Mouse (Mus musculus) lung, embryonic 14.5 days (tissue): ENCODE measurements around the gene Hilpda. TPM values are rescaled to one million over a fixed set of nuclear protein-coding genes. Genes with fewer than 3 reads are reported as not detected.
A peak's percentile ranks its signal among the peaks of the same experiment; 100 is the strongest.

Experiments
- ATAC-seq: fragments of 200-750 bp; cut with Nextera tagmentation; 2 replicates; pipeline ENCODE4 v1.8.0; 2017; ENCODE audit warnings: mild to moderate bottlenecking, moderate TSS enrichment, moderate library complexity; ENCODE audit not compliant: insufficient read depth
- DNase-seq: peaks from one replicate; pipeline ENCODE4 v3.0.0-alpha.2; 2015
- H3K27ac ChIP-seq: fragments of 300-500 bp; sonication (generic); 2 replicates; pipeline ENCODE4 v1.5.1; 2014; ENCODE audit warnings: low read depth, mild to moderate bottlenecking, moderate library complexity
- H3K27me3 ChIP-seq: fragments of 300-500 bp; sonication (generic); 2 replicates; pipeline ENCODE4 v1.6.1; 2014; ENCODE audit warnings: low read length, control low read depth; ENCODE audit not compliant: insufficient read depth
- H3K36me3 ChIP-seq: fragments of 300-500 bp; sonication (generic); 2 replicates; pipeline ENCODE4 v1.6.1; 2014; ENCODE audit warnings: control low read depth; ENCODE audit not compliant: insufficient read depth
- H3K4me1 ChIP-seq: fragments of 300-500 bp; sonication (generic); 2 replicates; pipeline ENCODE4 v1.6.1; 2014; ENCODE audit warnings: antibody characterized with exemption, control low read depth; ENCODE audit not compliant: insufficient read depth
- H3K4me2 ChIP-seq: fragments of 300-500 bp; sonication (generic); 2 replicates; pipeline ENCODE4 v1.6.1; 2014; ENCODE audit warnings: mild to moderate bottlenecking
- H3K4me3 ChIP-seq: fragments of 300-500 bp; sonication (generic); 2 replicates; pipeline ENCODE4 v1.5.1; 2014; ENCODE audit warnings: low read depth, low read length
- H3K9ac ChIP-seq: fragments of 300-500 bp; sonication (generic); 2 replicates; pipeline ENCODE4 v1.6.1; 2014
- H3K9me3 ChIP-seq: fragments of 300-500 bp; sonication (generic); 2 replicates; pipeline ENCODE4 v1.6.1; 2016; ENCODE audit warnings: low read depth, low read length, control low read depth
- CTCF ChIP-seq: IDR thresholded peaks from 2 replicates; pipeline ENCODE4 v1.5.1; 2016; ENCODE audit warnings: antibody characterized with exemption, low read depth
- WGBS: fragments of 180-500 bp; shearing (Covaris S2); extraction: QIAGEN DNeasy Blood & Tissue Kit; methylation state at CpG from one replicate; pipeline ENCODE4 v1.1.7; 2014; 5-methylcytosine and 5-hydroxymethylcytosine counted together
- polyA plus RNA-seq: library from polyadenylated mRNA; unstranded; fragments of >200 nt; fragmentation: Nextera tagmentation; extraction: Ambion mirVana; gene quantifications from 2 replicates; pipeline ENCODE4 v1.2.1, GENCODE M21; 2014

Gene Hilpda
- polyA plus RNA-seq, 1 experiment from 2014 or later = 40.4 TPM

DNA sequence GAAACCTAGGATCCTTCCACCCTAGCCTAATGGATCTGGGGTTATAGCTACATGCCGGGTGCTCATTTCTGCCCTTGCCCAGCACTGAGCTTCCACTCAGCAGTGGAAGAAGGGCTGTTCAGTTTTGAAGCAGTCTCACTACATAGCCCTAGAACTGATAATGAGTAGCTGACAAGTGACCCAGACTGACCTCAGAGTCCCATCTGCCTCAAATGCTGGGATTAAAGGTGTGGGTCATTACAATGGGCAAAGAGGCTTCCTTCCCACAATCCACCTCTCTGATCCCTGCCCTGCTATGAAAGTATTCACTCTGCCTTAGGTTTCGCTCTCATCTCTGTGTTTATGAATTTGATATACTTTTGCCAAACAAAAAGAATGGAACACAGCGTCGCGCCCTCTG lies 4.5 kb downstream of the Hilpda start:
- H3K4me3 ChIP-seq = no peak overlapping the region
- H3K4me1 ChIP-seq = 0 out of 2 replicates have a peak, but pooled peaks cover 6% of the 10 kb centered on the region
- TF ChIP-seq CTCF = no peak
- ATAC-seq (no peak), DNase-seq (no peak)
- no peak overlapping the region for H3K4me2 ChIP-seq
- 80% methylated on average over 5 of the region's 5 CpGs for WGBS
- H3K36me3 ChIP-seq = peaks cover 15% of the 10 kb centered on the region; the same call in 1 of the 2 replicates
- H3K9ac ChIP-seq = no peak overlapping the region
- no peak overlapping the region for H3K27ac ChIP-seq
- no peaks in the 10 kb centered on the region for H3K27me3 ChIP-seq
- no peaks in the 10 kb centered on the region for H3K9me3 ChIP-seq

DNA sequence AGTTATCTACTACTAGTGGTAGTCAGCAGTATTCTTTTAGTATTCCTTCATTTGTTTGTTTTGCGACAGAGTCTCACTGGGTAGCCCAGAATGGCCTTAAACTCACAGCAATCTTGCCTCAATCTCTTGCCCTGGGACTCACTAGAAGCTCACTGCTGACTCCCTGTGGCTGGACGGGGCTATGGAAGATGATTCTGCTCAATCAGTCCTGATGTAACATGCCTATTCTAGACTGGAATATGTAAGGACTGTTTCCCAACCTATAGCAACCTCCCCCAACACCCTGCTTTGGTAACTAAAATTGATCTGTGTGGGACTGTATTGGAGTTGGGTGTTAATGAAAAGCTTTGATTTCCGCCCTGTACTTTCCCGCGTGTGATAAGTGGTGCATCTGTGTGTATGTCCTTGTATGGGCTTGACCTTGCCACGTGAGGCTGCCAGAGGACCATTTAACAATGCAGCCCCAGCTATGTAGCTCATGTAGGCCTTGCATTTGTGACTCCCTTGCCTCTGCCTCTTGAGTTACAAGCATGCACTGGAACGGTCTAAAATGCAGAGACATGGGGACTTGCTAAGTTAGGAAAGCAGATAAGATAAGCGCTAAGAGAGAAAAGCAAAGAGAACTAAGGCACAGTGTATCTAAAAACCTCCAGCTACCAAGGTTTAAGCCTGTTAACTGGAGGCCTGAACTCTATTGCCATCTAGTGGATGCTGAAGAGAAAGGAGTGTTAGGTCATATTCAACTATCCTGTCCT lies 6.4 kb downstream of the Hilpda start:
- DNase-seq (peak; percentile 90), ATAC-seq (peak; percentile 70)
- Histone ChIP-seq H3K9ac (no peak overlapping the region), H3K36me3 (peaks cover 15% of the 10 kb centered on the region; the same call in 1 of the 2 replicates), H3K27ac (no peak overlapping the region), H3K27me3 (no peaks in the 10 kb centered on the region), H3K9me3 (no peaks in the 10 kb centered on the region), H3K4me2 (no peak overlapping the region), H3K4me1 (0 out of 2 replicates have a peak, but pooled peaks cover 5% of the 10 kb centered on the region), H3K4me3 (no peak overlapping the region)
- peak; percentile 83 for TF ChIP-seq CTCF
- 20% methylated on average over 8 of the region's 8 CpGs for WGBS

DNA sequence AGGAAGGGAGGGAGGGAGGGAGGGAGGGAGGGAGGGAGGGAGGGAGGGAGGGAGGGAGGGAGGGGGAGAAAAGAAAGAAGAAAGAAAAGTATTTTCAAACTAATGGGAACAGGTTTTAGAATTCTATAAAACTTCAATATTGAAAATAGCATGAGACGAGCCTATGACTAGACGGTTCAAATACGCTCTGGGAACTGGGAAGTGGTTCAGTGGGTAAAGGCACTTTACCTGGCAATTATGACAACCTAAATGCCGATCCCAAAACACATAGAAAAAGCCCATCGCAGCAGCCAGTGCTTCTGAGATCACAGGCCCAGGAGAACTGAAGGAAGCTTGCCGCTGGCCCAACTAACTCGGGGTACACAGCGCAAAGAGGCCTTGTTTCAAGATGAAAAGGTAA lies 7.0 kb downstream of the Hilpda start, which contains the start of gene Fam71f2:
TSS of gene Fam71f2 (plus strand) at position 301 of the 400 bp plus-strand sequence.
- TF ChIP-seq CTCF = no peak
- no peak within 1 kb of the TSS for H3K4me3 ChIP-seq
- no peaks in the 10 kb centered on the region for H3K9me3 ChIP-seq
- no peaks in the 10 kb centered on the region for H3K4me1 ChIP-seq
- peaks cover 14% of the 10 kb centered on the region; the same call in 1 of the 2 replicates for H3K36me3 ChIP-seq
- DNase-seq (no peak), ATAC-seq (no peak; the same call in 1 of the 2 replicates)
- 81% methylated on average over 8 of the region's 8 CpGs for WGBS
- H3K27me3 ChIP-seq = no peaks in the 10 kb centered on the region
- H3K4me2 ChIP-seq = no peak within 1 kb of the TSS
- H3K9ac ChIP-seq = no peak within 1 kb of the TSS
- no peak within 1 kb of the TSS for H3K27ac ChIP-seq

DNA sequence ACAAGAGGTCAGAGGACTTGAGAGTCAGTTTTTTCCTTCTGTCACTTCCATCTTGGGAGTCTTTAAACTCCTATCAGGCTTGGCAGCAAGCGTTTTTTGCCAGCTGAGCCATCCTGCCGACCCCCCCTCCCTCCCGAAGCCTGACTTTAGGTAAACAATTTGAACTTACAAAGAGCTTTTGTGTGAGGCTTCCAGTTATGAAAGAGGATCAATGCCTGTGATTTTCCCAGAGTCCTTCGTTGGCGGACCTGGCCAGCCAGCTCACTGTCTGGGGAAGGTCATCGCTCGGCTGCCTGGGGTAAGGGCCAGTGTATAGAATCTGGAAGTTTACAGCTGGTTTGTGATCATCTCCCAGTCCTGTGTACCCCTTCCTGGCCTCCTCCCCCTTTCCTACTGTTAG lies 8.4 kb downstream of the Hilpda start:
- no peak overlapping the region for H3K4me2 ChIP-seq
- no peak for TF ChIP-seq CTCF
- ATAC-seq (no peak), DNase-seq (no peak)
- no peak overlapping the region for H3K27ac ChIP-seq
- H3K9me3 ChIP-seq = no peaks in the 10 kb centered on the region
- H3K9ac ChIP-seq = no peak overlapping the region; the same call in 1 of the 2 replicates
- 0 out of 2 replicates have a peak, but pooled peaks cover 1% of the 10 kb centered on the region for H3K36me3 ChIP-seq
- no peaks in the 10 kb centered on the region for H3K27me3 ChIP-seq
- no peaks in the 10 kb centered on the region for H3K4me1 ChIP-seq
- no peak overlapping the region for H3K4me3 ChIP-seq
- 32% methylated on average over 7 of the region's 7 CpGs for WGBS

DNA sequence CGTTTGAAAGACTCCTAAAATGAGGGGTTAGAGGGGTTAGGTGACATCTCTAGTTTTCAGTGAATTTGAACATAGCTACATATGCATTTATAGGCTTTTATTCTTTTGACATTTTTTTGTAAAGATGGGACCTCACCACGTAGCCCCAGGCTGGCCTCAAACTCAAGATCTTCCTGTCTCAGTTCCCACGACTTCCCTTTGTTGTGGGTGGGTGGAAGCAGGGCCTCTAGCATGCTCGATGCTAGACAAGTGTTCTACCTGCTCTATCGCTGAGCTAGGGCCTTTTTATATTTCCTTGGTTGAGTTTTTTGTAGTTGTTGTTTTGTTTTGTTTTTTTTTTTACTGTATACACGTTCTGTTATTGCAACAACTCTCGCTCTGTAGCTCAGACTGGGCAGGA lies 14.6 kb downstream of the Hilpda start:
- Histone ChIP-seq H3K27ac (no peak overlapping the region), H3K36me3 (no peaks in the 10 kb centered on the region), H3K4me3 (no peak overlapping the region), H3K4me2 (no peak overlapping the region), H3K27me3 (no peaks in the 10 kb centered on the region), H3K9me3 (no peaks in the 10 kb centered on the region), H3K4me1 (no peaks in the 10 kb centered on the region), H3K9ac (no peak overlapping the region)
- ATAC-seq (no peak), DNase-seq (no peak)
- no peak for TF ChIP-seq CTCF
- 67% methylated on average over 7 of the region's 7 CpGs for WGBS

DNA sequence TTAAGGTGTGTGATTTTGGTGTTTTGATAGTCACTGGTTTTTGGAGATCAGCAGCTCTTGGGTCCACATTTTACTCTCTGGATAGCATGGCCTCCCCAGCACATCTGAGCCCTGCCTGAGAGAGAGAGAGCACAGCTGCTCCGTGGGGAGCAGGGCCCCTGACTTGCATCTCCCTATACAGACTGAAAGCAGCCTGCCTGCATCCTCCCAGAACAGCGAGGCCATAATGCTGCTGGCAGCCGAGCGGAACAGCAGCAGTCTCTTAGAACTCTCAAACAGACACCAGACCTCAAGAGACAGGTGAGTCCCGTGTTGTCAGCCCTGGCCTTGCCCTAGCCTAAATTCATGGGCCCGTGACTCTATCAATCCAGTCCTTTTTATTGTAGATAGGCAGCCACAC lies 15.2 kb downstream of the Hilpda start:
- H3K4me3 ChIP-seq = no peak overlapping the region
- H3K4me2 ChIP-seq = no peak overlapping the region
- no peak overlapping the region for H3K27ac ChIP-seq
- no peak for ATAC-seq
- no peak for TF ChIP-seq CTCF
- no peak overlapping the region; the same call in 1 of the 2 replicates for H3K9ac ChIP-seq
- WGBS = 56% methylated on average over 6 of the region's 6 CpGs
- no peaks in the 10 kb centered on the region for H3K4me1 ChIP-seq
- H3K36me3 ChIP-seq = no peaks in the 10 kb centered on the region
- H3K9me3 ChIP-seq = no peaks in the 10 kb centered on the region
- no peaks in the 10 kb centered on the region for H3K27me3 ChIP-seq
- no peak for DNase-seq

DNA sequence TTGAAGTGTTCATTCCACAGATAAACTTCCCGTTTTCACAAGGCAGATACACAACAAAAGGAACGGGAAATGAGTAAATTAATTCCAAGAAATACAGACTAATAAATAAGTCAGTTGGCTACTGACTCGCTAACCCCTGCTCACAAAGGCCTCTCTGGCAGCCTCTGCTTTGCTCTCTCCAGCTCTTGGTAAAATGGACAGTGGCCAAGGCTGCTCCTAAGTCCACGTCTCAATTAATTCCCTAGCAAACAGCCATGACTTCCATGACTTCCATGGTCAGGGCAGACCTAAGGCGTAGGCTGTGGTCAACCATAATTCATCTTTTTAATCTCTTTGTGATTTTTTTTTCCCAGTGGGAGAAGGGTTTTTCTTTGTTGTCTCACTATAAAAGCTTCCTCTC lies 15.7 kb downstream of the Hilpda start:
- Histone ChIP-seq H3K36me3 (no peaks in the 10 kb centered on the region), H3K4me1 (no peaks in the 10 kb centered on the region), H3K9ac (no peak overlapping the region), H3K4me2 (no peak overlapping the region), H3K27me3 (no peaks in the 10 kb centered on the region), H3K4me3 (no peak overlapping the region), H3K27ac (no peak overlapping the region), H3K9me3 (no peaks in the 10 kb centered on the region)
- no peak for DNase-seq
- no peak for TF ChIP-seq CTCF
- 63% methylated on average over 5 of the region's 5 CpGs for WGBS
- no peak for ATAC-seq
